Mouse (Mus musculus) MEL (cell line): ENCODE data around the gene Npas3. TPM values are rescaled to one million over a fixed set of nuclear protein-coding genes. Genes with fewer than 3 reads are reported as not detected.

Source experiments
- DNase-seq: peaks from one replicate; pipeline ENCODE4 v3.0.0; 2011; ENCODE audit warnings: low read depth, low spot score
- H3K27ac ChIP-seq: 2 replicates; pipeline ENCODE4 v1.5.1; 2012; ENCODE audit warnings: low read depth, mild to moderate bottlenecking, control low read depth, low read length, moderate library complexity; ENCODE audit not compliant: control insufficient read depth
- H3K27me3 ChIP-seq, 2 experiments: fragments of 150-350 bp in 1 of 2; sonication (generic) in 1 of 2; 2 replicates each; pipeline ENCODE4 v1.6.1; 2012; ENCODE audit warnings: low read length in 2 of 2, mild to moderate bottlenecking in 2 of 2, improper control_type of control experiment in 1 of 2, moderate library complexity in 1 of 2; ENCODE audit not compliant: insufficient read depth in 2 of 2, control insufficient read depth in 1 of 2
- H3K36me3 ChIP-seq, 2 experiments: 2 replicates each; pipeline ENCODE4 v1.6.1; 2012 to 2014; ENCODE audit warnings: low read length in 2 of 2, improper control_type of control experiment in 1 of 2, inconsistent platforms in 1 of 2, mild to moderate bottlenecking in 1 of 2; ENCODE audit not compliant: insufficient read depth in 2 of 2, control insufficient read depth in 1 of 2
- H3K4me1 ChIP-seq, 2 experiments: fragments of 150-350 bp in 1 of 2; sonication (generic) in 1 of 2; 2 replicates each; pipeline ENCODE4 v1.6.1; 2012; ENCODE audit warnings: low read length in 2 of 2, improper control_type of control experiment in 1 of 2, mild to moderate bottlenecking in 1 of 2; ENCODE audit not compliant: insufficient read depth in 2 of 2, control insufficient read depth in 1 of 2
- H3K4me3 ChIP-seq, 2 experiments: fragments of 150-350 bp in 1 of 2; sonication (generic) in 1 of 2; 2 replicates each; pipeline ENCODE4 v1.5.1; 2012; ENCODE audit warnings: low read depth in 2 of 2, low read length in 2 of 2, mild to moderate bottlenecking in 2 of 2, moderate library complexity in 2 of 2, control low read depth in 1 of 2, improper control_type of control experiment in 1 of 2; ENCODE audit not compliant: control insufficient read depth in 1 of 2, insufficient read depth in 1 of 2
- H3K79me2 ChIP-seq: 2 replicates; pipeline ENCODE4 v1.6.1; 2012; ENCODE audit warnings: mild to moderate bottlenecking, low read length, moderate library complexity; ENCODE audit not compliant: control insufficient read depth, poor library complexity, insufficient read depth
- H3K9ac ChIP-seq: 2 replicates; pipeline ENCODE4 v1.6.1; 2012; ENCODE audit warnings: low read depth, mild to moderate bottlenecking, control low read depth, low read length, moderate library complexity; ENCODE audit not compliant: control insufficient read depth, poor library complexity, severe bottlenecking
- H3K9me3 ChIP-seq: fragments of 150-350 bp; sonication (generic); replicated peaks from 2 replicates; pipeline ENCODE4 v1.6.1; 2012; ENCODE audit warnings: mild to moderate bottlenecking, low read length, improper control_type of control experiment, moderate library complexity; ENCODE audit not compliant: insufficient read depth
- CTCF ChIP-seq, 3 experiments: IDR thresholded peaks in 2 of 3; conservative IDR thresholded peaks in 1 of 3; 2 replicates each; pipeline ENCODE4 v1.5.1; 2011 to 2012; ENCODE audit warnings: low read length in 3 of 3, low read depth in 2 of 3, mild to moderate bottlenecking in 2 of 3, improper control_type of control experiment in 1 of 3, inconsistent platforms in 1 of 3, mixed read lengths in 1 of 3, moderate library complexity in 1 of 3; ENCODE audit not compliant: control insufficient read depth in 1 of 3, insufficient read depth in 1 of 3, poor library complexity in 1 of 3, severe bottlenecking in 1 of 3
- E2F4 ChIP-seq: IDR thresholded peaks from 2 replicates; pipeline ENCODE4 v1.6.1; 2011; ENCODE audit warnings: low read depth, low read length, improper control_type of control experiment, borderline replicate concordance
- ELF1 ChIP-seq: IDR thresholded peaks from 2 replicates; pipeline ENCODE4 v1.6.1; 2014; ENCODE audit warnings: low read depth, mild to moderate bottlenecking, inconsistent platforms, low read length, improper control_type of control experiment, moderate library complexity
- EP300 ChIP-seq, 2 experiments: IDR thresholded peaks; 2 replicates each; pipeline ENCODE4 v1.6.1; 2011; ENCODE audit warnings: improper control_type of control experiment in 2 of 2, low read length in 2 of 2, low read depth in 1 of 2, mild to moderate bottlenecking in 1 of 2
- GABPA ChIP-seq: IDR thresholded peaks from 2 replicates; pipeline ENCODE4 v1.6.1; 2012; ENCODE audit warnings: low read depth, mild to moderate bottlenecking, inconsistent platforms, low read length, improper control_type of control experiment, moderate library complexity
- GATA1 ChIP-seq: IDR thresholded peaks from 2 replicates; pipeline ENCODE4 v1.6.1; 2011; ENCODE audit warnings: low read depth, low read length, improper control_type of control experiment
- KAT2A ChIP-seq: conservative IDR thresholded peaks from 2 replicates; pipeline ENCODE4 v1.6.1; 2012; ENCODE audit warnings: low read depth, low read length, improper control_type of control experiment, inconsistent platforms
- MAX ChIP-seq: IDR thresholded peaks from 2 replicates; pipeline ENCODE4 v1.6.1; 2011; ENCODE audit warnings: low read length, improper control_type of control experiment
- MYC ChIP-seq: IDR thresholded peaks from 2 replicates; pipeline ENCODE4 v1.6.1; 2011; ENCODE audit warnings: low read depth, mild to moderate bottlenecking, low read length, improper control_type of control experiment, moderate library complexity
- NELFE ChIP-seq: IDR thresholded peaks from 2 replicates; pipeline ENCODE4 v1.6.1; 2011; ENCODE audit warnings: low read depth, low read length, improper control_type of control experiment
- NRF1 ChIP-seq: IDR thresholded peaks from 2 replicates; pipeline ENCODE4 v1.6.1; 2014; ENCODE audit warnings: low read depth, mild to moderate bottlenecking, inconsistent platforms, low read length, improper control_type of control experiment, moderate library complexity; ENCODE audit not compliant: poor library complexity, insufficient read depth, severe bottlenecking
- POLR2A ChIP-seq, 2 experiments: IDR thresholded peaks; 2 replicates each; pipeline ENCODE4 v1.6.1; 2011 to 2012; ENCODE audit warnings: low read length in 2 of 2, mild to moderate bottlenecking in 2 of 2, control low read depth in 1 of 2, improper control_type of control experiment in 1 of 2, low read depth in 1 of 2, moderate library complexity in 1 of 2; ENCODE audit not compliant: control insufficient read depth in 1 of 2, insufficient read depth in 1 of 2, poor library complexity in 1 of 2
- POLR2AphosphoS2 ChIP-seq: IDR thresholded peaks from 2 replicates; pipeline ENCODE4 v1.6.1; 2011; ENCODE audit warnings: low read length, improper control_type of control experiment
- RAD21 ChIP-seq: IDR thresholded peaks from 2 replicates; pipeline ENCODE4 v1.6.1; 2011; ENCODE audit warnings: mild to moderate bottlenecking, low read depth, low read length, improper control_type of control experiment
- SIN3A ChIP-seq: IDR thresholded peaks from 2 replicates; pipeline ENCODE4 v1.6.1; 2012; ENCODE audit warnings: low read length, improper control_type of control experiment, inconsistent platforms
- SMC3 ChIP-seq: IDR thresholded peaks from 2 replicates; pipeline ENCODE4 v1.6.1; 2011; ENCODE audit warnings: low read depth, low read length, improper control_type of control experiment
- TAL1 ChIP-seq: IDR thresholded peaks from 2 replicates; pipeline ENCODE4 v1.6.1; 2012; ENCODE audit warnings: mild to moderate bottlenecking, inconsistent platforms, low read length, moderate library complexity, mixed read lengths
- USF1 ChIP-seq: IDR thresholded peaks from 2 replicates; pipeline ENCODE4 v1.6.1; 2014; ENCODE audit warnings: low read depth, mild to moderate bottlenecking, inconsistent platforms, low read length, improper control_type of control experiment, moderate library complexity
- ZKSCAN1 ChIP-seq: IDR thresholded peaks from 2 replicates; pipeline ENCODE4 v1.6.1; 2012; ENCODE audit warnings: low read depth, mild to moderate bottlenecking, inconsistent platforms, low read length, improper control_type of control experiment, moderate library complexity
- ZMIZ1 ChIP-seq: IDR thresholded peaks from 2 replicates; pipeline ENCODE4 v1.6.1; 2012; ENCODE audit warnings: low read depth, mild to moderate bottlenecking, inconsistent platforms, low read length, improper control_type of control experiment, moderate library complexity
- polyA plus RNA-seq, 2 experiments: library from polyadenylated mRNA; stranded (reverse) in 1 of 2; unstranded in 1 of 2; fragments of >175 nt in 1 of 2; fragments of >200 nt in 1 of 2; gene quantifications; 2 replicates each; pipeline versions ENCODE4 v1.2.1 to v1.2.4; 2012; ENCODE audit warnings: low replicate concordance in 2 of 2, low read depth in 1 of 2; ENCODE audit not compliant: insufficient read length in 2 of 2, insufficient read depth in 1 of 2, missing spikeins in 1 of 2
- total RNA-seq: library from RNA; depleted of rRNA; stranded (reverse); fragments of 300-350 nt; gene quantifications from 2 replicates; pipeline ENCODE4 v1.2.3, GENCODE M21; 2012

Gene Npas3
- total and polyA plus RNA-seq, 3 experiments = not detected

GRCm38 (mm10) chr12:53664084-53664483 lies 415.6 kb downstream of the Npas3 start:
- Histone ChIP-seq H3K4me3 (no peak overlapping the region), H3K4me1 (no peaks in the 10 kb centered on the region), H3K79me2 (no peaks in the 10 kb centered on the region), H3K27me3 (no peaks in the 10 kb centered on the region), H3K27ac (no peak overlapping the region), H3K36me3 (no peaks in the 10 kb centered on the region), H3K9ac (no peak overlapping the region), H3K9me3 (no peaks in the 10 kb centered on the region)
- DNase-seq = no peak
- TF ChIP-seq USF1 (no peak), RAD21 (no peak), NELFE (no peak), TAL1 (no peak), ELF1 (no peak), MAX (no peak), NRF1 (no peak), EP300 (IDR thresholded peaks at IDR 0.05; ENCODE audit: low read depth in 1 of 2, low read length in 2 of 2) (no peak), KAT2A (no peak), POLR2AphosphoS2 (no peak), GATA1 (no peak), POLR2A (IDR thresholded peaks at IDR 0.05; ENCODE audit: control insufficient read depth in 1 of 2, insufficient read depth in 1 of 2, low read depth in 1 of 2, low read length in 2 of 2, poor library complexity in 1 of 2) (no peak)

DNA sequence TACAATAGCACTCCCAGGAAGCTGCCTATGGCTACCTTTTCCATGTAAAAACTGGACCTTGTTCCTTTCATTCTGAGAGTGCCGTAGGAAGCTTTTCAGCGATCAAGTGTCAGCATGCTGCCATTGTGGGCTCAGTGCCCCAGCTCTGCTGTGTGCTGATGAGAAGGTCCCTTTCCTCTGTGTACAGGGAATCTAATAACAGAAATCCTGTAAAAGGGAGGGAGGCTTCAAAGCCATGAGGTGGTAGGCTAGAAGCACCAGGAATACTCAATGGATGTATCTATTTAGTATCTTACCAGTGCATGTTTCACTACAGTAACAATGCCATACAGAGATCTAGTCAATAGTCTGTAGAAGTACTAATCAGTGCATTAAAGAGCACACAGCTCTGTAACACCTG lies 423.4 kb downstream of the Npas3 start:
- Histone ChIP-seq H3K27ac (no peak overlapping the region), H3K4me3 (no peak overlapping the region), H3K79me2 (no peaks in the 10 kb centered on the region), H3K4me1 (no peaks in the 10 kb centered on the region), H3K36me3 (no peaks in the 10 kb centered on the region), H3K9ac (no peak overlapping the region), H3K9me3 (no peaks in the 10 kb centered on the region), H3K27me3 (no peaks in the 10 kb centered on the region)
- TF ChIP-seq NRF1 (no peak), POLR2A (IDR thresholded peaks at IDR 0.05; ENCODE audit: control insufficient read depth in 1 of 2, insufficient read depth in 1 of 2, low read depth in 1 of 2, low read length in 2 of 2, poor library complexity in 1 of 2) (no peak), SIN3A (no peak), TAL1 (no peak), MYC (no peak), SMC3 (no peak), E2F4 (no peak), ZKSCAN1 (no peak), CTCF (IDR thresholded peaks at IDR 0.05 in 2 of 3, conservative IDR thresholded peaks at IDR 0.05 in 1 of 3; ENCODE audit: control insufficient read depth in 1 of 3, insufficient read depth in 1 of 3, low read depth in 2 of 3, low read length in 3 of 3, poor library complexity in 1 of 3, severe bottlenecking in 1 of 3) (no peak), ZMIZ1 (no peak), GABPA (no peak)
- no peak for DNase-seq
